Mouse (Mus musculus) left cerebral cortex, adult 2 months (tissue): ENCODE results near the gene Gas1. TPM values are rescaled to one million over a fixed set of nuclear protein-coding genes. Genes with fewer than 3 reads are reported as not detected.
A peak's percentile ranks its signal among the peaks of the same experiment; 100 is the strongest.

Source experiments
- DNase-seq, 2 experiments: peaks; one replicate each; pipeline ENCODE4 v3.0.0; 2021 to 2022; ENCODE audit warnings: low spot score in 2 of 2, mixed read lengths in 1 of 2; ENCODE audit errors: extremely low spot score in 1 of 2
- H3K27ac ChIP-seq: fragments of 200-600 bp; 2 replicates; pipeline ENCODE4 v1.8.1; 2022
- H3K4me3 ChIP-seq: fragments of 200-600 bp; 2 replicates; pipeline ENCODE4 v1.8.1; 2022
- CTCF ChIP-seq: fragments of 200-600 bp; IDR thresholded peaks from 2 replicates; pipeline ENCODE4 v1.8.1; 2022; ENCODE audit warnings: antibody characterized with exemption, mild to moderate bottlenecking, moderate library complexity
- intact Hi-C: fragments of 180-260 bp; cut with DNase I; formaldehyde crosslinking; loops from one replicate; pipeline ENCODE4 v1.15.1; 2025
- long read RNA-seq, 2 experiments: library from polyadenylated mRNA; stranded (forward); transcript quantifications; one replicate each; pipeline ENCODE4 v2.0.0; 2021; ENCODE audit warnings: borderline mapping rate in 2 of 2
- total RNA-seq, 2 experiments: library from RNA; stranded (reverse); gene quantifications; 2 replicates each; pipeline ENCODE4 v1.2.3; 2021

Gene Gas1
- total RNA-seq: 1 to 10 TPM; 8.1 to 8.9 TPM
- long read RNA-seq, experiment 1, transcript Gas1-202 (1 exons, 1,155 nt): major isoform, 31 of 32 reads
- long read RNA-seq, experiment 1, partial matches to known transcripts: 0 of 32 reads
- long read RNA-seq, experiment 1, other reads (novel, unspliced or antisense): 1 of 32 reads
- long read RNA-seq, experiment 2, transcript Gas1-202 (1 exons, 1,155 nt): major isoform, 31 of 34 reads
- long read RNA-seq, experiment 2, partial matches to known transcripts: 0 of 34 reads
- long read RNA-seq, experiment 2, other reads (novel, unspliced or antisense): 3 of 34 reads

GRCm38 (mm10) chr13:60177106-60177796, at the start of gene Gas1:
Gene Gas1 (minus strand): TSS chr13:60177365.
- intact Hi-C loops: loop anchor here (5.0 kb wide), 6 partner anchors 70 to 565 kb away; no protein-coding TSS in a partner anchor
- DNase-seq: peak; percentile 61 to 75
- Histone ChIP-seq H3K4me3 (peak within 1 kb of the TSS; percentile 61), H3K27ac (peak within 1 kb of the TSS; percentile 73)
- no peak; the same call in 1 of the 2 replicates for TF ChIP-seq CTCF

GRCm38 (mm10) chr13:60226251-60226836, 49.2 kb upstream of the Gas1 start:
- no peak for TF ChIP-seq CTCF
- H3K4me3 ChIP-seq: no peak overlapping the region
- H3K27ac ChIP-seq: no peak overlapping the region
- DNase-seq: no peak
- intact Hi-C loops: no loop called here

GRCm38 (mm10) chr13:60225736-60226135, 48.6 kb upstream of the Gas1 start:
- TF ChIP-seq CTCF: no peak
- Histone ChIP-seq H3K4me3 (no peak overlapping the region), H3K27ac (no peak overlapping the region)
- no peak for DNase-seq
- intact Hi-C loops: no loop called here

DNA sequence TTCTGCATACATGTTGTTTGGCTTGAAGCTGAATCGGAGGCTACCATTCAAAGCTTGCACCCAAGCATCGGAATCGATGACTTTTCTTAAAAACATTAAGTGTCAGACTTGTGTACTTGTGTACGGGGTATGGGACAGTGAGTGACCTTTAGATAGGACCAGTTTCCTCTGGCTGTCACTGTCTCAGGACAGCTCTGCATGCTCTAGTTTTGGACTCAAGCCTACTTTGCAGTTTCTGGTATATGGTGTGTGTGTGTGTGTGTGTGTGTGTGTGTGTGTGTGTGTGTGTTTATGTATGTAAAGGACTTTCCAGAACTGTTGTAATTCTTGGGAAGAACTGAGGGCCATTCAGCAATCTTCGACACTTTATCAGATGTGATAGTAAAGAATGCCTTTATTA, 48.1 kb upstream of the Gas1 start:
- TF ChIP-seq CTCF: no peak
- DNase-seq: no peak
- Histone ChIP-seq H3K4me3 (no peak overlapping the region), H3K27ac (no peak overlapping the region)
- intact Hi-C loops: no loop called here

DNA sequence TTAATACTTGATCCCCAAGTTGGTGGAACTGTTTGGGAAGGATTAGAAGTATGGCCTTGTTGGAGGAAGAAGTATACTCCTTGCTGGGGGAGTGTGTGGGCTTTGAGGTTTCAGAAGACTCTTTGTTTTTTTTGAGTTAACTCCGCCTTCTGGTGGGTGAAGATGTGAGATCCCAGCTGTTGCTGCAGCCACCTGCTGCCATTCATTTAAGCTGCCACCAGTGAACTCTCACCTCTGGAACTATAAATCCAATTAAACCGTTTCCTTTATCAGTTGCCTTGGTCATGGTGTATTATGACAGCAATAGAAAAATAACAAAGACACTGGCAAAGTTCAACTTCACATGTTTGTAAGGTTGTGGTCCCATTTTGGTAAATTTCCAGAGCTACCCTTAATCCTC, 46.6 kb upstream of the Gas1 start:
- DNase-seq: no peak
- H3K4me3 ChIP-seq: no peak overlapping the region
- no peak for TF ChIP-seq CTCF
- no peak overlapping the region for H3K27ac ChIP-seq
- intact Hi-C loops: no loop called here

- intact Hi-C loops: no loop called here
- DNase-seq: no peak
- Histone ChIP-seq H3K4me3 (no peak overlapping the region), H3K27ac (no peak overlapping the region)
- no peak for TF ChIP-seq CTCF
These were observed 45.2 kb upstream of the Gas1 start for GRCm38 (mm10) chr13:60222336-60222735.

DNA sequence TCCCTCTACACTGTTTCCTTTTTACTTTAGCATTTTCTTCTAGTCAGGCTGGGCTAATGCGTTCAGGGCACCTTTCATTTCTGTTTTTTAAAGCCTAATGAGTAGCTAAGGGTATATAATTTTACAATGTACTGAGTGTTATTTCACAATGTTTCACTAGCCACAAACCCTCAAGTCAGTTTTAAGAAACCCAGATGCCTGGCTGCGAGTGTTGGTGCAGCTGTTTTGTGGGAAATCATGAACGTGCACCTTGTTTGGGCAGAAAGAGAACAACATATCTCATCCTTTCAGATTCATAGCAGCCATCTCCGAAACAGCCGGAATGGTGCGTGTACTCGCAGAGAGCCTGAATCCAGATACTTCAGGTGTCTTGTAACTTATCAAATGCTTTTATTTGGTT, 36.7 kb upstream of the Gas1 start:
- Histone ChIP-seq H3K4me3 (no peak overlapping the region), H3K27ac (no peak overlapping the region)
- TF ChIP-seq CTCF: no peak
- intact Hi-C loops: no loop called here
- no peak for DNase-seq

DNA sequence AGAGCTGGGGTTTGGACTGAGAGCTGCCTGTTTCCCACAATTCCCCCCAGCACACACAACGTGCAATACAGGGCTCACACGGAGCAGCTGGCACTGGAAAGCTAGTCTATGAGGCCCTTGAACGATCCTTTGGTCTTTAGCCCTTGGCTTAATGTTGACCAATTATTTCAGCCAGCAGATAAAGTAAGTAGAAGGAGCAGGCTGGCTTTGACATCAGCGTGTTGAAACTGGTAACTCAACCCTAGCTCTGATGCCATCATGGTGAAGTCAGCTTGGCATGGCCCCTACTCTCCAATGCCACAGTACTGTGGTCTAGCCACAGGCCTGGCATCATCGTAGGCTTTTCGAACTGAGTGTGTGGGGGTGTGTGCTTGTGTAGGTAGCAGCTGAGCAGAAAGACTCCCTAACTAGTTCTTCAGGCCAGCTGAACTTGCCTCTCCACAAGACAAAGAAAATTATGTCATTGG, 30.0 kb upstream of the Gas1 start:
- intact Hi-C loops: no loop called here
- no peak for TF ChIP-seq CTCF
- Histone ChIP-seq H3K4me3 (no peak overlapping the region), H3K27ac (no peak overlapping the region)
- no peak for DNase-seq

DNA sequence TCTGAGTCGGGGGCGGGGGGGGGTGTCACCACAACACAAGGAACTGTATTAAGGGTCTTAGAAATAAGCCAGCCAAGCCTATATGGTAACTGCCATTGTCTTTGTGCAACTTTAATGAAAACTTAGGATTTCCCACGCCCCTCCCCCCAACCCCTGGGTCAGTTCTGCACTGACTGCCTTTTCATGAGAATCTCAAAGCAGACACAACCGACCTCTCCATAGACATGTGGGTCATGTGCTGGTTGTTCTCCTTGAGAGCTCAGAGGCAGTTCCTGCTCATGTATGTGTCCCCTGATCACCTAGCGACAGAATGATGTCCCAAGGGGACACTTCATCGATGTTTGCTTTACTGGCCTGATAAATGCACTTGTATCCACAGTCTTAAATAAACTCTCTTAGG, 27.6 kb upstream of the Gas1 start:
- H3K27ac ChIP-seq: no peak overlapping the region
- TF ChIP-seq CTCF: no peak
- H3K4me3 ChIP-seq: no peak overlapping the region
- intact Hi-C loops: no loop called here
- no peak for DNase-seq

- Histone ChIP-seq H3K27ac (no peak overlapping the region), H3K4me3 (no peak overlapping the region)
- intact Hi-C loops: no loop called here
- DNase-seq: no peak
- no peak for TF ChIP-seq CTCF
These were observed 16.1 kb upstream of the Gas1 start for GRCm38 (mm10) chr13:60193273-60193672.

- TF ChIP-seq CTCF: no peak
- Histone ChIP-seq H3K4me3 (no peak overlapping the region), H3K27ac (no peak overlapping the region)
- no peak for DNase-seq
- intact Hi-C loops: no loop called here
These were observed 12.8 kb upstream of the Gas1 start for GRCm38 (mm10) chr13:60189923-60190322.

DNA sequence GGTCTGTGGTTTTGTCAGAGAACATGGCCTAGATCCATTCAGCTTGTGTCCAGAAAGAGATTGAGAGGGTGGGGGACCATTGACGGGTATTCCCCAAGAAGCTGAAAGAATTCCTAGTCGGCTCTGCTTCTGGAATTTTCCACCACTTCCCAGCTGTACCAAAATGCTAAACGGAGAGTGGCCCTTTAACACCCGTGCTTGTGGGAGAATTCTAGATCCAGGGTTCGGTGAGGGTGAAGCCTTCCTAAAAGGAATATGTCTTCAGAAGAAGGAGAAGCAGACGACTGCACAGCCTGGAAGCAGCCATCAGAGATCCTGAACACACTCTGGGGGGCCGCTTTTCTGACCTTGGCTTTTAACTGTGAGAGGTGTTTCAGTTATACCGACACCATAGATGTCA, 11.8 kb upstream of the Gas1 start:
- TF ChIP-seq CTCF: no peak
- intact Hi-C loops: no loop called here
- DNase-seq: no peak
- Histone ChIP-seq H3K4me3 (no peak overlapping the region), H3K27ac (no peak overlapping the region)
